Mouse (Mus musculus) spleen, postnatal 36 days (tissue): ENCODE results near the gene Fcgrt.
"Not testable (repeated sequence)": the region's sequence is repeated elsewhere in the genome, so short reads cannot be mapped to it uniquely, and the experiment has no call there.

Experiments
- DNase-seq, 2 experiments: peaks; one replicate each; pipeline ENCODE4 v3.0.0; 2022; ENCODE audit warnings: low spot score in 2 of 2, mixed read lengths in 1 of 2

Fcgrt gene

DNA sequence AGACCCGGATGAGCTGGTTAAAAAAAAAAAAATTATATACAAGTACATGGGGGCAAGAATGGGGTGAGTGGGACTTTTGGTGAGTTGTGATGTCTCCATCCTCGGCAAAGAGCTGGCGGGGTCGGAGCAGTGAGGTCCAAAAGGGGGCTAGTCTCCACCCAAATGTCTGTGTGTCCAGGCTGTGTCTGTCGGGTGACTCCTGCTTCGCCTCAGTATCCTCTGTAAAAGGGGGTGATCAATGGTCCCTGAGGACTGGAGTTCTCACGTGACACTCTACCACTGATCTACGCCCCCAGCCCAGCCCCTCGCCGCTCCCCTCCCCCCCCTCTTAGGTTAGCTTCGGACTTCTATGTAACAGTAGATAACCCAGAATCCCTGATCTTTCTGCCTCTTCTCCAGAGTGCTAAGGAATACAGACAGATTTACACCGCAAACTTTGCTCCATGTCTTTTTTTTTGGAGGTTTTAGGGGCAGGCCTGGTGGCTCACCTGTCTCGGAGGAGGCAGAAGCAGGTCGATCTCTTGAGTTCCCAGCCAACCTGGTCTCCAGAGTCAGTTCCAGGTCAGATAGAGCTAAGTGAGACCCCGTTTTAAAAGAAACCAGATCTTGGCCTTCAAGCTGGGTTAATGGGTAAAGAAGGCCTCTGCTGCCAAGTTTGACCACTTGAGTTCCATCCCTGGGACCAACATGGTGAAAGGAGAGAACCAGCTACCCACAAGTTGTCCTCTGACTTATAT, 26.3 kb upstream of the Fcgrt start:
- no peak for DNase-seq

DNA sequence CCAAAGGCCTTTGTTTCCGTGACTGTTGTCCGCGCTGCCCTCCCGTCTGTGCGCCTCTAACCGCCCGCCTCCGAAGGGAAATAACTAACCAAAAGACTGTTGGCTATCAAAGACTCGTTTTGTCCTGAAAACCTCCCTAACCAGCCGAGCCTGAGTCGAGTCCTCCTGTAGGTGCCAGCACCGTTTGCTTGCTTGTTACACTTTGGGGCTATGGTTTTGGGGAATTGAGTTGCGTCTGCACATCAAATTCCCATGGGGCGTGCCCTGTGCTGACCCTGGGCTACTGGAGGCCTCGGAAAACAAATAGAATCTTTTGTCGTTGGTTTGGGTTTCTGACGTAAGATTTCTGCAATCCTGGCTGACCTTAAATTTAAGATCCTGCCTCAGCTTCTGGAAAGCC, 25.7 kb upstream of the Fcgrt start:
- no peak for DNase-seq

DNA sequence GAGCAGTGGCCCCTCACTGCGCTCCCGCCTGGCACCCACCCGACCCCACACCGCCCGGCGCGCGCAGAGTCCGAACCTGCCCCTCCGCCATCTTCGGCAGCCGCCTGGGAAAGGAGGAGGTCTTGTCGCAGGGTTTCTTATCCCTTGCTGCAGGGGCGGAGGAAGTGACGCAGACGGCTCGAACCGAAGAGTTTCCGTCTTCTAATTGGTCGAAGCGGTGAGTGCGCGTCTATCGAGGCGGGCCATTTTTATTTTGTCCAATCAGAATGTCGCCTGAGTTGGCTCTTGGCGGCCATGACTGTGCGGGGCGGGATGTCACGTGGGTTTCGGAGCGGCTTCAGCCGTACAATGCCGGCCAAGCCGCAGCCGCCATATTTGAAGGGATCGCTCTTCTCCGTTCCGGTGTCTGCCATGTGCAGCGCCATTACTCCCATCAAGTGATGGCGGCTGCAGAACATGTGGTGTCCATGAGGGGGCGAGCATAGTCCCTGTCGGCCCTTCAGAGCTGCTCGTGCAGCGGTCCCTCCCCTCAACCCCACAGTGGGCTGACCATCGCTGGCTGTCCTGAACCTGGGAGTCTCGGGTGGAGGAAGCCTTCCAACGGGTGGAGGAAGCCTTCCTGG, 25.1 kb upstream of the Fcgrt start, which contains the start of gene Rpl13a:
Rpl13a (minus strand) TSS at position 138 of the 623 bp plus-strand sequence.
- peak; percentile 99 for DNase-seq

DNA sequence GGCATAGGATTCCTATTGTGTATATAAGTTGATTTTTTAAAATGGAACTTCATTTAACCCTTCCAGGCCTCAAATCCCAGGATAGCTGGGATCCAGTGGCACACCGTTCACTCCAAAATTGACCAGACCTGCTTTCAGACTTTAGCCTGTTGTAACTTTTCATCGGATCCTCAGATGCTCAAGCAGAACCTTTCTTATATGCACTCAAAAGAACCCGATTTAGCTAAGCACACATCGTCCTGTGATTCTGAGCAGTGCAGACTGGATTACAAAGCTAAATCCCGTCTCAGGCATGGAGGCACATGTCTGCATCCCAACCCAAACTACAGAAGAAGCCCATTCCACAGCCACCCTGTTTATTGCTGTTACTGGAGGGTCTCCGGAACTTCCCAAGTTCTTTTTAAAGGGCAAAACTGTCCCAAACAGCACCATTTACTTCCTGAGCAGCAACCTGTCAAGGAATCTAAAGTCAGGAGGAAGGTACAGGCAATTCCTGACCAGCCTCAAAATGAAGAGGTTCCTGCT, 24.1 kb upstream of the Fcgrt start:
- no peak for DNase-seq

DNA sequence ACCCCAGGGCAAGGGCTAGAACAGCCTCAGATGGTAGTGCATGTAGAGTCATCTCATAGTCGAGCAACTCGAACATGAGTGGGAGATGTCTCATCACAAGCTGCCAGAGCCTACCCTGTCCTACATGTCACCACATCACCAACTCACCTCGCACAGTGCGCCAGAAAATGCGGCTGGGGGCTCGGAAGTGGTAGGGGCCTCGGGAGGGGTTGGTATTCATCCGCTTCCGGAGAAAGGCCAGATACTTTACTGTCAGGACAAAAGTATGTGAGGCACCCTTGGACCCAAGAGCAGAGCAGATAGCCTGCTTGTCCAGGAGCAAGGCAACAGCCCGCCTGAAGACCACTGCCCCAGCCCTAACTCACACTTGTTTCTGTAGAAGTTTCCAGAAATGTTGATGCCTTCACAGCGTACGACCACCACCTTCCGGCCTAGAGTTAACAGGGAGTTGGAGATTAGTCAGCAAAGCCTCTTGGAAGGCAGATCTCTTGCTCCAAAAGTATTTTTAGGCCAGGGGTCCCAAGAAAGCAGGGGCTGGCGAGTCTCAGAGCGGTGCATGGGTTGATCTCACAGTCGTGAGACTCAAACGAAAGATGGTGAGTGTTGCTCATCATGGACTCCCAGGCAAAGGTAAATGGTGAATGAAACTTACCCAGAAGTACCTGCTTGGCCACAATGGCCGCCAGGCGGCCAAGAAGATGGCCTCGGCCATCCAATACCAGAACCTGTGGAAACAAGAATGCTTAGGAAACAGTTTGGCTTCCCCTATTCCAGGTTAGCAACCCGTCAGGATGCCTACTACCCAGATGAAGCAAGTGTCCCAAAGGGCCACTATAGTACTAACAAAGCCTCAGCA, 23.4 kb upstream of the Fcgrt start:
- DNase-seq, result no peak

DNA sequence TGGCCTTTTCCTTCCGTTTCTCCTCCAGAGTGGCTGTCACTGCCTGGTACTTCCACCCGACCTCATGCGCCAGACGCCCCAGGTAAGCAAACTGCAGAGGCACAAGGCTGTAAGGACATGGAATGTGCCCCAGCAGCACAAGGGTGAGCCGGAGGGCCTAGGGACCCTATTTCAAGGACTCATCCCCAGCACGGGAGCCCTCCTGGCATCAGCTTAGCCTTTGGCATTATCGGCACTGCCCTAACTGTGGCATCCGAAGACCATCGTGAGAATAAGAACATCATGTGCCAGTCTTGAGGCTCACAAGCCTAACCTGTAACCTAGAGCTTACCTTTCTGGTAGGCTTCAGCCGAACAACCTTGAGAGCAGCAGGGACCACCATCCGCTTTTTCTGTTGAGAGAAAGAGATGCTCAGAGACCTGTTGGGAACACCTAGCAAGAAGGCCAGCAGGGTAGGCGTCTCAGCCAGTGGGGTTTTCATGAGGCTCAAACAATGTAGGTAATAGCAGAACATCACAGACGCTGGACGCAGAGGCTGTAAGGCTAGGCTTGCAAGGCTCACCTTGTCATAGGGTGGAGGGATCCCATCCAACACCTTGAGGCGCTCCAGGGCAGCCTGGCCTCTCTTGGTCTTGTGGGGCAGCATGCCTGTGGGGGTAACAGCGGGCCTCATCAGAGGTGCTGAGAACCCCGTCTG, 22.6 kb upstream of the Fcgrt start:
- DNase-seq, result no peak

DNA sequence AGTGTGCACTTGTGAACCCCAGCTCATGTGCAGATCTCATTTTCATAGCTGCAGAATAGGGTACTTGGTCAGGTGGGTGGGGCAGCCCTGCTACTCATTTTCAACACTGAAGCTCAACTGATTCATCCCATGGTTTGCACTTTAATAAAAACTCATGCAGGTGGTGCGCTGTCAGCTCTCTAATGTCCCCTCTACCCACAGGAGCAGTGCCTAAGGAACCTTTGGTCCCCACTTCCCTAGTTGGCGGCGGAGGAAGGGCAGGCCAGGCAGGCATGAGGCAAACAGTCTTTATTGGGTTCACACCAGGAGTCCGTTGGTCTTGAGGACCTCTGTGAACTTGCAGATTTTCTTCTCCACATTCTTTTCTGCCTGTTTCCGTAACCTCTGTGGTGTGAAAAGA, 22.0 kb upstream of the Fcgrt start:
- not testable (repeated sequence) for DNase-seq

DNA sequence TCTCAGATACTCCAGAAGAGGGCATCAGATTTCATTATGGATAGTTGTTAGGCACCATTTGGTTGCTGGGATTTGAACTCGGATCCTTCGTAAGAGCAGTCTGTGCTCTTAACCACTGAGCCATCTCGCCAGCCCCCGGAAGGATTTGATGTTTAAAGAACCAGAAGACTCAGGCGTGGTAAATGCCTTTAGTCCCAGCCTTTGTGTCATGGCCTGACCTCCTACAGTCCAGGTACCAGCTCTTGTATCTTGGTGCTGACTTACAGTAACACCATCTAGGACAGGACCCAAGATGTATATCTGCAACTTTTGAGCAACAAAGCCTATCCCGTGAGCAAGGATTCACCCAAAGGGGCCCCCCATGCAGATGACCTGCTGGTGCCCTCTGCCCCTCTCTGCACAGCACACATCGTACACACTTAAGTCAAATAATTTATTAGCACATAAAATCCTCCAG, 21.5 kb upstream of the Fcgrt start:
- no peak for DNase-seq

DNA sequence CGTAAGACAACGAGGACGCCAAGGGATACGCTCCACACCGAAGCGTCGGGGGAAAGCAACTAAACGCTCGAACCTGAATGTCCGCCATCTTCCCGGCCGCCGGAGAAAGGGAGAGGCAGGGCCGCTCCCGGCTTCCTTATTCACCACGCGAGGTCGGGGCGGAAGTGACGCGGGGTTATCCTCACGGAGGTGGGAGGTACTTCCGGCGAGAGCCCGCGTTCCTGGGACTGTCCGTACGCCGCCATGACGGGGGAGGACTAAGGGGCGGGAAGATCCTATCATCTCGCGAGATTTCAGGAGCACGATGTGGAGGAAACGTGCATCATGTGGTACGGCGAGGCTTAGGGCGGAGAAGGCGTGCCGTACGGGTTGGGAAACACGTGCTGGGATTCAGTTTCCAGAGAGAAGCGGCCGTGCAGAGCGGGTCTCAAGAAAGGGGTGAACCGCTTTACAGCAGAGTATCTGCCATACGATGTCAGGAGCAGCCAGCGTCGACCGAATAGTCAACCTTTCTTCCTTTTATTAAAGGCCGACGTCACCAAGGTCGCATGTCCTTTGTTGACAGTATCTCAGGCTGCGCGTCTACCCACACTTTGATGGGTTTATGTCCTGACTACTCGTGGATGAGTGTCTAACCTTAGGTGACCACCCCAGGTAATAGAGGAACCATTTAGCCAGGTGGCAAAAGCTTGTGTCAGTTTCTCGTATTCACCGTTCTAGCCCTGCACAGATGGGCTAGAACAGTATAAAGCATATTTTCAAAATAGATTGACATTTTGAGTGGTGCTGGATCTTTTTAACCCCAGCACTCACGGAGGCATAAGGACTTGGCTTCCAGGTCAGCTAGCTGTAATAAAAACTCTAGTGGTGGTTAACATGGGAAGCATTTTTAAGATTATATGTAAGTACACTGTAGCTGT, 20.8 kb upstream of the Fcgrt start, which contains the start of gene Rps11:
Rps11 (minus strand) TSS at position 216 of the 920 bp plus-strand sequence.
- DNase-seq, result peak; percentile 99

DNA sequence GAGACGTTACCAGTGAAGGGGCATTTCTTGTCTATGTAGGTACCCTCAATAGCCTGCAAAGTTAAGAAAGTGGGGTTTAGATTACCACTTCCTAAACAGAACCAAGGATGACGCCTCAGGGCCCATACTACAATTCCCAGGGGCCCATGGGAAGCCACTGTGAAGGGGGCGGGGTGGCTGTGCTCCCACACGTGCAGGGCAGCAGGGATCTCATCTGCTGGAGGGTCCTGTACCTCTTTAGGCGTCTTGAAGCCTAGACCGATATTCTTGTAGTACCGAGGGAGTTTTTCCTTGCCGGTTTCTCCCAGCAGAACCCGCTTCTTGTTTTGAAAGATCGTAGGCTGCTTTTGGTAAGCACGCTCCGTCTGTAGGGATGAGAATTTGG, 19.5 kb upstream of the Fcgrt start:
- peak; percentile 68 to 74 for DNase-seq

DNA sequence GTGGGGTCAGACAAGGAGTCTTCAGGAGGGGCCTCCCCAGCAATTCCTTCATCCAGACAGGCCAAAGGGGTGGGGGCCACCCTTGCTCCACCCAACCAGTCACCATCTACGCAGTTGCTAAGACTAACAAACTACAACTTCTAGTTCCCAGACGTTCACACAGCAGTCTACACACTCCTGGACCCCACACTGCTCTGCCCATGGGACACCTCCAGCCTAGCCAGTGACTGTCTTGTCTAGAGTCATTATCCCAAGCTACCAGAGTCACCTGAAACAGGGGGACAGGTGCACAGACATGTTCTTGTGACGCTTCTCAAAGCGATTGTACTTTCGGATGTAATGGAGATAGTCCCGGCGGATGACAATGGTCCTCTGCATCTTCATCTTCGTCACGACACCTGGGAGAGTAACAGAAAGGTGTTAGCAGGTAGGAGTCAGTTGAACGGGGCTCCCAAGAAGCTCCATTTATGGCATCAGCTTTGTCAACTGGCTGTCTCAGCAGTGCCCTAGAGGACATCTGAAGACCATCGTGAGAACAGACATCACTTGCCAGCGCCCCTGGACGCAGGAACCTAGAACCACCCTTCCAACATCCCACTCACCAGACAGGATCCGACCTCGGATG, 19.0 kb upstream of the Fcgrt start:
- no peak for DNase-seq

DNA sequence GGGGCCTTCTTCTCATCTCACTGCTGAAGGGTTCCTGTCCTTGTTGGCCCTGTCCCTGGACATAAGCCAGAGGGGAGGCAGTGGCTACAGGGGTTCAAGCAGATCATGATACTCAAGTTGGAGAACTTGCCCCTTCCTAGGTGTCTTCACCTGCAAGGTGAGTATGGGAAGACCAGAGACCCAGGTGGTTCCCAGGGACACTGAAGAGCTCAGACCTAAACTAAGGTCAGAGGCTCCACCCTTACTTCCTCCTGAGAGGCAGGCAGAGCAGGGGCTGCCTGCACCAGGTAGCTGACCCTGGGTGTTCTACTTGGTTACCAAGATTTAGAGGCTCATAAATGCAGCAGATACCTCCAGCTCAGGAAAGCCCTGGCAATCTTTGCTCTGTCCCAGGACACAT, 18.3 kb upstream of the Fcgrt start:
- peak; percentile 46 to 52 for DNase-seq

DNA sequence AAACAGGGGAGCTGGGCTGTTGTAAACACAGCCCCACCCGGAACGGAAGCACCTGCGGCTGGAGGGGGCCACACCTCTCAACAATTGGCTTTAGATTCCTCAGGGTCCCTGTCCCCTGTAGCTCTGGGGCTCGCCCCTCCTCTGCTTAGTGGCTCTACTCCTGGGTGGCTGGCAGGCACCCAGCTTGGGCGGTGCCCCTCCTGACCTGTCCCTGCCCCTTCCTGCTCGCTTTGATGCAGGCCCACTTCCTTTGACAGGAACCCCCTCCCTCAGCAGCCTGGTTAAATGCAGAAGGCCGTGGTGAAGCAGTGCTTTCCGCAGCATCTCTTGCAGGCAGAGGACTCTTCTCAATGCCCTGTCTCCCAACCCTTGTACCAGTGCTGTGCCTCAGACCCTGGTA, 17.8 kb upstream of the Fcgrt start:
- peak; percentile 94 to 96 for DNase-seq

DNA sequence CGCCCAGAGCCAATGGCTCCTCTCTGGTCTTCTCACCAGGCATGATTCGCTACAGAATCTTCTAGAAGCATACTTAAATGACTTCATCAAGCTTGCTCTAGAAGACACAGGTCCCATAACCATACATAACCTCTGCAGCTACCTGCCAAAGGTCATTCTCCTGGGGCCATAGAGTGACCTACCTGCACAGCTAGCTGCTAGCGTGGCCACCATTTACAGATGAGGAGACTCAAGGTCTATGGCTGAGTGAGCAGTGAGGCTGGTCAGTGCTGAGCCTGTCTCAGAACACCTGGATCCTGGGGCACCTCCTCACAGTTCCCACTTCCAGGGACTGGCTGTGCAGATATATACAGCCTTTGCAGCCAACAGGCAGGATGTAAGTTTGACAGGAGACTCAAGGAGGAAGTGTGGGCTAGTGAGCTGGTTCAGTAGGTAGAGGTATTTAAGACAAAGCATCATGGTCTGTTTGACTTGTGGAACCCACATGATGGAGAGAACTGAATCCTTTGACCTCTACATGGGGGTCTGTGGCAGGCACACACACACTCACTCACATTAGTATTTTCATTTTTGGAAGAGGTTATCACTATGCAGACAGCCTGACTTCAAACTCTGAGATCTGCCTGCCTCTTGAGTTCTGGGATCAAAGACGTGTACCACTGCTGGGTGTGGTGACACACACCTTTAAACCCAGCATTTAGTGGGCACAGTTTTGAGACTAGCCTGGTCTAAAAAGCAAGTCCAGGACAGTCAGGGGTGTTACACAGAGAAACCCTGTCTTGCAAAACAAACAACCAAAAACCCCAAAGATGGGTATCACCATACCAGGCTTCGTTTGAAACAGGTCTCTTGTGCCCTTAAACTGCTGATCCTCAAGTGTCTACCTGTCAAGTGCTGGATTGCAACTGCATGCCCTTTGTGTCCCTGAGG, 16.4 kb upstream of the Fcgrt start:
- DNase-seq, result peak; percentile 65 to 67

DNA sequence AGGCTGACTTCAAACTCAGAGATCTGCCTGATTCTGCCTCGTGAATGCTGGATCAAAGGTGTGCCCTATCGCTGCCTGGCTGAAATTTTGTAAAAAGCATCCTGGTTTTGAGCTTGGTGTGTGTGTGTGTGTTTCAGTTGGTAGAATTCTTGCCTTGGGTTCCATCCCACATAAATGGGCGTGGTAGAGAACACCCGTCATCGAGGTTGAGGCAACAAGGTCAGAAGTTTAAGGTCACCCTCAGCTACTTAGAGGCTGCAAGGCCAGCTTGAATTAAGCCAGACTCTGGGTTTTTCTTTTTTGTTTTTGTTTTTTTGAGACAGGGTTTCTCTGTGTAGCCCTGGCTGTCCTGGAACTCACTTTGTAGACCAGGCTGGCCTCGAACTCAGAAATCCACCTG, 14.7 kb upstream of the Fcgrt start:
- no peak for DNase-seq

DNA sequence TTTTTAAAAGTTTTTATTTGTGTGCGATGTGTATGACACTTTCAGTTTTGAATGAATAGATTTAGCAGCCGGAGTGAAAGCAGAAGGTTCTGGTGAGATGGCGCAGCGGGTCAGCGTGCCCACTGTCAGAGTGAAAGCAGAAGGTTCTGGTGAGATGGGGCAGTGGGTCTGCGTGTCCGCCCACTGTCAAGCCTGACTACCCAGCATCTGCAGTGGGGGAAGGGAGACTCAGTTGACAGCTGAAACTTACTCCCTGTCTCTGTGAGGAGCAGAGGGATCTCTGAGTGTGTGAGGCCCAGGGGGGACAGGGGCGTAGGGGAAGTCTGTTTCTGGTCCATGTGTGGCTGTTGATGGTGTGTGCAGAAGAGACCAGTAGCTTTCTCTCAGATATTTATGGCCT, 13.9 kb upstream of the Fcgrt start:
- peak; percentile 64 to 71 for DNase-seq

DNA sequence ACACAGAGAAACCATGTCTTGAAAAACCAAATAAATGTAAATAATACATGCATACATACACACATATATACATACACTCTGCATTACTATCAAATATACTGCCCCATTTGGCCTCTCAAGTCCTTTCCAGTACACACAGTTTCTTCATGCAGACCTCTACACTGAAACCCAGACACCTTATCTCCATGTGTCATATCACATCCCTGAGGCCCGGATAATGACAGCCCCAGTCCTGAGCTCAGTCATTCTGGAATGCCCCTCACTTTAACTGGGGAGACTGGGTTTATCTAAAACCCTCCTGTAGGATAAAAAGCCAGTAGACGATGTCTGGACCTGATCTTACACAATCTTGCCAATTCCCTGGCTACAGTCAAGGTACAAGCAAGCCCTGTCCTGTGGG, 9.8 kb upstream of the Fcgrt start:
- no peak for DNase-seq

DNA sequence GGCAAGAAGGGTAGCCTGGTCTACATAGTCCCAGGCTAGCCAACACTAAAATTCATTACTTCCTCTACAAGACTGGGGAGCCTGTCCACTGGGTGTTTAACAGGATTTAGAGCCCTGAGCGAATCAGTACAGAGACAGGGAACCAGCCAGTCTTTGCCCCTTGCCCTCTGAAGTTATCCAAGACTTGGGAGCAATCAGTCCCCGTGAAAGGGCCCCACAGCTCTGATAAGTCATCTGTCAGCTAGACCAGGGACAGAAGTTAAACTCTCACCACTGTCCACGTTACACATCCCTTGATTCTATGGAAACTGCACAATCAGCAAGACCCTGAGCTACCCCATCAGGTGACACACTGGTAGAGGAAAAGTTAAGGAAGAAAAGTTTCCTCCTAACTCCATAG, 8.9 kb upstream of the Fcgrt start:
- no peak for DNase-seq

DNA sequence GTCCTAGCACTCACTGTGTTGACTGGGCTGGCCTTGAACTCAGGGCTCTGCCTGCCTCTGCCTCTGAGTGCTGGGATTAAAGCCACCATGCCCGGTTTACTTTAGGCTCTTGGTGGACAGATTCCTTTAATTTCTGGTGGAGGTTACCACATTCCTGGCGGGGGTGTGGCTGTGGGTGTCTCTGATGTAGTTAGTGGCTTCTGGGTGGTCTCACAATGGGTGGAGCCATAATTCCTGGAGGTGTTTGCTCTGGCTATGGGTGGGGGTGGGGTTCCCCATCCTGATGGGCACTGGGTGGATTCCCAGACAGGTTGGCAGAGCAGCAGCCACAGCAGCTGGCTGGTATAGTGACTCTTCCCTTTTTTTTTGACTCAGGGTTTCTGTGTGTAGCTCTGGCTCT, 8.3 kb upstream of the Fcgrt start:
- DNase-seq, result no peak
